Mouse (Mus musculus) embryo, embryonic 9.5 days (tissue): ENCODE data around the gene Eps8l3.
A peak's percentile ranks its signal among the peaks of the same experiment; 100 is the strongest.

ENCODE experiments used
- DNase-seq: peaks from one replicate; pipeline ENCODE4 v3.0.0-alpha.2; 2017; ENCODE audit errors: extremely low spot score

The Eps8l3 gene

DNA sequence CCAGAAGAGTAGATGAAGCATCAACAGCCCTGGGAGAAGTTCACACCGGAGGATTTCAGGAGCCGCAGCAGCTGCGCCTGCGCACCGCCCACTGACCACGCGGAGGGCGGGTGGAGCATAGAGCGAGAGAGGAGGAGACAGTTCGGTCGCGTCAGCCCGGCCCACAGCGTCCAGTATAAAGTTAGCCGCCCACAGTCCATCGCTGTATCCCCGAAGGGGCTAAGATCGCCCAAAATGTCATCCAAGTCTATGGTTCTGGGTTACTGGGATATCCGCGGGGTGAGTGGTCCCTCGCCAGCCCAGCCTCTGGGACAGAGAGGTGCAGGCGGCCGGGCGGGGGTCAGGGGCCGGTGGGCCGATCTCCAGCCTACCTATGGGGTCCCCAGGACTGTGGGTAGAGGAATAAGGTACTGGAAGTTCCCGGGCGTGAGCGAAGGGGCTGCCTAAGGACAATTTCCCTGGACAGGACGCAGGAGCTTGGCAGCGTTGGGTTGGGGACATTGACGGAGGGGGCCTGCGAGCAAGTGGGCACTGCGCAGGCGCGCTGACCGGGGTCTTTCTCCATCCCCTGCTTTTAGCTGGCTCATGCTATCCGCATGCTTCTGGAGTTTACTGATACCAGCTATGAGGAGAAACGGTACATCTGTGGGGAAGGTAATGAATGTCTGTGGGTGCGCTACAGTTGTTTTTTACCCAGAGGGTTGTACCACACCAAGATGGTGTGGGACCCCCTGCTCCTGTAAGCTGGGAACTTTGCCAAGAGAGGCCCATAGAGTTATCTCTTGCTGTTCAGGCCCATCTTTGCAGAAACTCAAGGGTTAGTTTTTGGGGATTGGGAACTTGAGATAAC is 18.9 kb downstream of the Eps8l3 start, which contains the start of gene Gstm5:
Gstm5 (plus strand) TSS at position 102 of the 850 bp plus-strand sequence.
- peak; percentile 86 for DNase-seq

DNA sequence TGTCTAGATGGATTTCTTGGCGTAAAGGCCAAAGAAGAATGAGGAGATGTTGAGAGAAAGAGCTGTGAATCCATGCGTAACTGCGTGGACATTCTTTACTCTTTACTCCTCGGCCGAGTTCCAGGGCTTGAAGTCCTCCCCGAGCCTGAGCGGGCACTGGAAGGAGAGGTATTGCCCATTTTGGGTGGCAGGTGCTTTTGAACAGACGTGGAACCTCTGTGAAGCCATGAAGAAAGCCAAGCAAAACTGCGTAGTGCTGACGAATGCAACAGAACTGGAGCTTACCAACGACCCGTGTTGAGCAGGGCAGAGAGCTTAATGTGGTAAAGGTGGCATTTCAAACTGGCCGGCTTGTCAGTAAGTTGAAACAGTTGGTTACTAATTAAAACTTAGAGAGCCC is 21.7 kb downstream of the Eps8l3 start:
- no peak for DNase-seq

DNA sequence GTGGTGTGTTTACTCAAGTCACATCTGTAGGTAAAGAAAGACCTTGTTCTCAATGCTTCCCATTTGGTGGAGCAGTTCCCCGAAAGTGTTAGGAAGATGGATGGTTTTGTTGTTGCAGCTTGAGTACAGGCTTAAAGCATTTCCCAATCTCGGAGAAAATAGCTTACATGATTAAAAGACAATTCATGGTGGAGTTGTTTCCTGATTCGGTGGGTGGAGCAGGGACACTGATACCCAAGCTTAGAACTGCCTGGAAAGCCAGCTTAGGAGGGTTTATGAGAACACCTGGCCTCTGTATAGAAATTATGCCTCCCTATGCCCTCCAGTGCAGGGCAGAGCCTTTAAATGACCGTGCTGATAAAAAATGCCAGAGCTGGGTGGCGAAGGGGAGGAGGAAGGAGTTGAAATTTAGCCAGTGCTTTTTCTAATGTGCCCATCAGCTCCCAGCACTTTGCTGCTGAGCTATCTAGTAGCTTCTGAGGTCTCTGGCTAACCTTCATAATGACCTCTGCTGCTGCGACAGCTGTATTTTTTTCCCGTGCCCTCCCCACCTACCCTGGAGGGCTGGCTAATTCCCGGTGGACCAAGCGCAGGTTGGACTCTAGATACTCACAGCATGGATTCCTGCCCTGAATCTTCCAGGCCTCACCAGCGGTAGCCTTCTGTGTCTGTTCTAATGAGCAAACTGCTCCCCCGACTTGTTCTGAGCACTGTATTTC is 24.1 kb downstream of the Eps8l3 start:
- no peak for DNase-seq

DNA sequence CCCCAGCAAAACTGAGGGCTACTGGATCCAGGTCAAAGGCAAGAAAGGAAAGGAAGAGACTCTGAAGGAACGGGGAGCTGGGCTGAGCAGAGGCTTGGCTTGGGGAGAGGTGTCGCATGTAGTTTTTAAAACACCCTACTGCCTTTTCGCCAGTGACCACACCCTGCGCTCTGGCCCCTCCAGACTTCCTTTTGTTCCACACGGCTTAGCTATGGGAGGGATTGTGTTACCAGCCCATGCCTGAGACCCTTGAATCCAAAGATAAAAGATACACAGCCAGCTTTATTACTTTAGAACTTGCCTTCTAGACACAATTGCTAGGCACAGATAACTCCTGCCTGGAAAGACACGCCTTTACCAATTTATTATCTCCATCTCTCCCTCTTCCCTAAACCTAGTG is 28.9 kb downstream of the Eps8l3 start:
- no peak for DNase-seq

DNA sequence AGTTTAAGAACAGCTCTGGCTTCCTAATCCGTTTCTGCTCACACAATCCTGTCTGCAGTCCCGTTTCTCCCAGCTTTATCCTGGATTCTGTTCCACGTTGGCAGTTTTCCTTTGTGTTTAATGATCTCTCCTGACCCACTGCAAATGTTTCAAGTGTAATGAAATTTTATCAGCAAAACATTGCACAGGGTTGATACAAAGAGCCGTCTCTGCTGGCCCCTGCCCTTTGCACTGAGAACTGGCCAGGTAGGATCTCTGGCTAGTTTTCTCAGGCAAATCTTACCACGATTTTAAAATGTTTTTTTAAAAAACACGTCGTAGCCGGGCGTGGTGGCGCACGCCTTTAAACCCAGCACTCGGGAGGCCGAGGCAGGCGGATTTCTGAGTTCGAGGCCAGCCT is 39.6 kb downstream of the Eps8l3 start:
- DNase-seq: no peak

DNA sequence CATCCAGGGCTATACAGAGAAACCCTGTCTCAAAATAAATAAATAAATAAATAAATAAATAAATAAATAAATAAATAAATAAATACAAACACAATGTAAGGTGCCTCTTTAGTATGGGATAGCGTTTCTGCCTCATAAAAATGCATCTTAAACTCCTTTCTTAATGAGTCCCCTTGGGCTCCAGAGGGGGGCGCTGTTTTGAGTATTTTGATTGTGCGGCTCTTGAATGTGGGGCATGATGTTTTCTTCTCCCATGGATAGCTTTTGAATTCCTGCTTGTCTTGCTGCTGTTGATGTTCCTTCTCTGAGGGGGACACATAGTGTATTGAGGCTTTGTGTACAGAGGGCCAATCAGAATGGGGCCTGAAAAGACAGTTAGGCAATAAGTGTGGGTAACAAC is 40.1 kb downstream of the Eps8l3 start:
- no peak for DNase-seq

DNA sequence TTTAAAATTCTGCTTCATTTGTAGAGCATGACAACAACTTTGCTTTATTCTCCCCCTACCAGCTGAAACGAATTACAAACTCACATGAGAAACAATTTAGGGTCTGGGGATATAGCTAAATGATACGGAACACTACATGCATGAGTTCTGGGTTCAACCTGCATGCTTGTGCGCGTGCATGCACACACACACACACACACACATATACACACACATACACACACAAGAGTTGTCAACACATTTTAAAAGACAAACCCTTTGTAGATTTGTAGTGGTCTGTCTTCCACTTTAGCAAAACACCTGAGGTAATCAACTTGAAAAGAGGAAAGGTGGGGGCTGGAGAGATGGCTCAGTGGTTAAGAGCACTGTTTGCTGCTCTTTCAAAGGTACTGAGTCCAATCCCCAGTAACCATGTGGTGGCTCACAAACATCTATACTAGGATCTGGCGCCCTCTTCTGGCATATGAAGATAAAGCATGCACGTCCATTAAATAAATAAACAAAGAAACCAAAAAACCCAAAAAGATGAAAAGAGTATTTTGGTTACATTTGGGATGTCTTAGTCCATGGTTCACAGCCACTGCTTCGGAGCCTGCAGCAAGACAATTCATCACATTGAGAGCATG is 40.9 kb downstream of the Eps8l3 start:
- DNase-seq: peak; percentile 66

DNA sequence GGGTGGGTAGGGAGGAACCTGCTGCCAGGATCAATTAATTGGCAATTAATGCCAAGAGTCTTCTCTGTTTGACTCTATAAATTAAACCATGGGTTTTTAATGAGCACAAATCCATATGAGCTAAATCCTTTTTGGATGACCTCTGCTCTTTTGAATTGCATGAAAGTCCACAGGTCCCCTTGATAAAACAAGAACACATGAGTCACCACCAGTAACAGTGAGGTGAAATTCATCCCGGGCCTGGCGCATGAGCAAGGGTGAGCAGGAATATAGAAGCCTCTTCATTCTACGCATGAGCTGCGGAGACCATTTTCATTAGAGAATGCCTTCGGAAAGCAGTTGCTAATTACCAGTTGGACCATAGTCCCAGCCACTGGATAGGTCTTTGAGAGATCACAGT is 43.3 kb downstream of the Eps8l3 start:
- DNase-seq: no peak

DNA sequence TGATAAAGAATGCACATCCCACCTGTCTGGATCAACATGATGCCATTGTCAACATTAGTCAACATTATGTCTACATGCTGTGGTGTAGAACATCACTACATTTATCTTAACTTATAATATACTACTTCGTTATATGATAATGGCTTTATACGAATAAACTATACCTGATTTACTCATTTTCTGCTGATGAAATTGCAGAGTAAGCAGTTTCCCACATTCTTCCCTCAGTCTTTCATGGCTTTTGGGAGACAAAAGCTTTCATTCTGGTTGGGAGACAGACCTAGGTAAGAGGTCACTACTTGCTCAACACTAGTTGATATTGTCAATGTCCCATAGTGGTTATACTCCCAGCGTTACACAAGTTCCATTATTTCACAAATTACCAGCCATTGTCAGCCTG is 48.3 kb downstream of the Eps8l3 start:
- DNase-seq: no peak

DNA sequence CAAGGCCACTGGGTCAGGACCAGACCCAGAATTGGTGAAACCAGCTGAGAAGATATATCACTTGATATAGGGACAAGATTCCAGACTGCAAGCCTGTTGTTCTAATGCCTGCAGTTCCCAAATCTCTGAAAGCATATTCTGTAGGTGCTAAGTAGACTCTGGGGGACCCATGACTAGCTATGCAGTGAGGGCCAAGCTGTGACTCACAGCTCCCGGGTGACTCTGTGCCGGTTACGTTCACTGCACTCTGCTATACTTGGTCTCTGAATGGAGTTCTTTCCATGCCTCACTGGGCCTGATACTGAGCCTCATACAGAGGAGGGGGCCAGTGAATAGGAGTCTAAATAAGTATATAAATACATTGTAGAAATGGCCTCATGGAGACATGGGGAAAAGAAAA is 50.8 kb downstream of the Eps8l3 start:
- no peak for DNase-seq

DNA sequence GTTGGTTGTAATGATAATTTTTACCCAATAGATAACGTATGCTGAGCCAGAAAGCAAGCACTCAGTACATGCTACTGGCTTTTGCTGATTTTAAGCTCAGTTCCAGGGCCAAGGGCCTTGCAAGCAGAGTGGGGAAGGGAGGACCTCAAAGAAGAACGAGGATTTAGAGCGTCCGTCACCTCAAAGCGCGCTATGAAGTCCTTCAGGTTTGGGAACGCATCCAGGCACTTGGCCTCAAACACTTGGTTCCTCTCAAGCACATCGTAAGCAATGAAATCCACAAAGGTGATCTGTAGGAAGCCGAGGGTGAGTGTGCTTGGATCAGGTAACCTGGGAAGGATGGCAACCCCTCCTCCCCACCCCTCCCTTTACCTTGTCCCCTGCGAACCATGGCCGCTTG is 51.7 kb downstream of the Eps8l3 start:
- no peak for DNase-seq

DNA sequence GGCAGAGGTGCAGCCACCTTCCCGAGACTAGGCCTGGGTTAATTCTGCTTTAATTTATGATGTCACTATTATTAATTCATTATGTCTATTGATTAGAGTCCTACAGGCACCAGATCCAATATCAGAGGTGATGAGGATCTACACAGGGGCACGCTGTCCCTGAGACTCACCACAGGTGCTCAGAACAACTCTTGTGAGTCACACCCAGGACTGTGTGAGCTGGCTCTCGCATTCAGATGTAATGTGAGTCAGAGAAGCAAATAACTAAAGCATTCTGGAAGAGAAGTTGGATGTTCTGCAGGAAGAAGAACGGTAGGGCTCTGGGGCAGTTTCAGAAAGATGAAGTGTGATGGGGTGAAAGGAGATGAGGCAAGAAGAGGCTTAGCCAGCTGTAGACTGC is 52.2 kb downstream of the Eps8l3 start:
- DNase-seq: no peak

DNA sequence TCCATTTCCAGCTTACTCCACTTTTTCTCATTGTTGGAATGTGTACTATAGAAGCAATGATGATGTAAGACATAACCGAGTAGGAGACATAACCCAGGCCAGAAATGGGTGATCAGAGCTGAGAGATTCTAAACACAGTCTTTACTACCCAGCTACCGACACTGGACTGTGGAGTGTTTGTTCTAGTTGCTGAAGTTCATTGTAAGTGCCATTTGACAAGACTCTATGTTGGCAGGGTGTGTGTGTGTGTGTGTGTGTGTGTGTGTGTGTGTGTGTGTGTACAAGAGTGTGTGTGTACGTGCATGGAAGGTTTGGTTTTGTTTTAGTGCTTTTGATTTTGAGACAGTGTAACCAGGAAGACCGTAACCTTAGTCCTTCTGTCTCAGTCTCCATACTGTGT is 52.7 kb downstream of the Eps8l3 start:
- no peak for DNase-seq

DNA sequence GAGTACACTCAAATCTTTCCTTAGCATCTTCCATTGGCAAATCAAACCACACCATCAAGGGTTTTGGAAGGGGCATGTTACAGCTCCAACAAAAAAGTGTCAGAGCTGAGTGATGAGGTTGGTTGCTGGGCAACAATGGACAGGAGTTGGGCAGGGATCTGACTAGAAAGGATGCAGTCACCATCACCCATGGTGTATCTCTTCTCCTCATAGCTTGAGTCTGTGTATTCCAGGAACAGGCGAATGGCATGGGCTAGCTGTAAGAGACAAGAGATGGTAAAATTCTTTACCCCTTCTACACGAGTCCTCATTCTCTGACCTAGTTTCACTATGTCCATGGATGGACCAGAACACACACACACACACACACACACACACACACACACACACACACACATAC is 54.1 kb downstream of the Eps8l3 start:
- no peak for DNase-seq

DNA sequence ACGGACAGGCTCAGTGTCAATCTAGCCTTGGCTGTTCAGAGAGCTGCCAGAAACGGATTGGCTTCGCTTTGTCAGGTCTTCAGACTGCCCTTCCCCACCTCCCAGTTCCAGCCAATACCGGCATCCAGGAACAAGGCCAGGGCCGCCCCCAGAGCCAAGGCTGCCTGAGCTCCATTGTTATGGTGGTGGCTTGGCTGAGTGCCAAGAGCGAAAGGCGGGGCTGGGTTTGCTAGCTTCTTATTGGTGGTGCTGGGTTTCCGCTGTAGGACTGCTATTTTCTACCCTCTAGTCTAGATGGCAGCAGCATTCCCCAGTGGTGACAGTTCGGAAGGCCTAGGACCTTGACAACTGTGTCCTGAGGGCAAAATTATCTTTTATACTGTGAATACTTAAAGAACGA is 54.6 kb downstream of the Eps8l3 start, which contains the start of gene Gstm7:
Gstm7 (minus strand) TSS at position 148 of the 400 bp plus-strand sequence.
- peak; percentile 90 for DNase-seq

DNA sequence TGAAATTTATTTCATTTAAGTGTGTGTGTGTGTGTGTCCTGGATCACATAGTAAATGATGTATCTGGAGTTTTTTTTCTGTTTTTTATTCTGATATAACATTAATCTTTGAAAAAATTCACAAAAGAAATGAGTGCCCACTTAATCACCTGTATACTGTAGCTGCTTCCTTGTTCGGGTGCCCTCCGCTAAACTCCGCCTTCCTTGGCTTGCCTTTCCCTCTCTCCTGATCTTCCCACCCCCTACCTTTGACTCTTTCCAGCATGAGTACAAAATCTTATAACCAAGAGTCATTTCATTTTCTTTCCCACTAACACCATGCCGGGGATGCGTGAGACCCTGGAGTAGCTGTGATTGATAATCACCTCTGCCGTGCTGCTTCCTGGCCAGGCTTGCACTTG is 55.1 kb downstream of the Eps8l3 start:
- no peak for DNase-seq

DNA sequence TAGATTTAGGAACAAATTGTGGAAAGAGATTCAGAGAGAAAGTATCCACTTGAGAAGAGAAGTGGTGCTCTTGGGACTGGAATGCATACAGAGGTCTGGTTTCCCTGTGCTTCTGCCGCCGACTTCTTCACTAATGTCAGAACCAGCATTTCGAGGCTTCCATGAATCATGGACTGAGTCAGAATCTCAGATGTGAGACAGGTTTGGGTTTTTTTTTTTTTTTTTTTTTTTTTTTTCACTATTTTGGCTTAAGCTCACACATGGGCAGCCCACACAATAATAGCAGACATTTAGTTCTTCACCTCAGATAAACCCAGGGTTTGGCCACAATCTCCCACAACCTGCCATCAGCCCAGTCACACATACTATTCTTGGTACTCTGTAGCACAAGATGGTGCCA is 58.2 kb downstream of the Eps8l3 start:
- no peak for DNase-seq

DNA sequence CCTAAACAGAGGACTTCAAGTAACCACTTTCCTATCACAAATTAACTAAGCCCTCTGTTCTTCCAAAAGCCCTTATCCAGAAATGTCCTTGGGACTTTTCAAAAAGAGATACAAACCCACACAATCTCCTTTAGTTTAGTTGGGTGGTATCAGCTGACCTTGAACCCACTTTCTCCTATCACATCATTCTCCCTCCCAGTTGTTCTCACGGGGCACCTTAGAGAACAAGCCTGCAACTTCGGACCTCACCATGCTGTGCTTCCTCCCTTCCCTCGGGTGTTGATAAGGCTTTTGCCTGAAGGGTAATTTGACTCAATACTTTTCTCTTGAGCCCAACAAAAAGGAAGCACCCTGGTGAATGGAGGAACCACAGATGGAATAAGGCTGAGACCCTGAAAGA is 58.9 kb downstream of the Eps8l3 start:
- DNase-seq: no peak

DNA sequence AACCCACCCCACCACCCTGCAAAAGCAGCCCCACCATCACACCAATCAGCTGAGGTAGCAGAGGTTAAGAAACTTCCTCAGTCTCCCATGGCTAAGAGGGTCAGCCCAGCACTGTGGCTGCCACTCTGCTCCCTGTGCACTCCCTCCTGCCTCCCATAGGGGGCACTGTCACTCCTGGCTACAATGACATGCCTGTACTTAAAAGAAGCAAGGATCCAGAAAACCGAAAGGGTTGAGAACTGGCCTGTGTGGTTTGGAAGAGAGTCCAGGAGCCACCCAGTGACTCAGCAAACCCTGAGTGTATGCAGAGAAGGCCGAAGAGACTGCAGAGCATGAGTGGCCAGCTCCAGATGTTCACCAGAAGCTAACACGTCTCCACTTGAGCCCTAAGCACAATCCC is 62.4 kb downstream of the Eps8l3 start:
- DNase-seq: peak; percentile 46

DNA sequence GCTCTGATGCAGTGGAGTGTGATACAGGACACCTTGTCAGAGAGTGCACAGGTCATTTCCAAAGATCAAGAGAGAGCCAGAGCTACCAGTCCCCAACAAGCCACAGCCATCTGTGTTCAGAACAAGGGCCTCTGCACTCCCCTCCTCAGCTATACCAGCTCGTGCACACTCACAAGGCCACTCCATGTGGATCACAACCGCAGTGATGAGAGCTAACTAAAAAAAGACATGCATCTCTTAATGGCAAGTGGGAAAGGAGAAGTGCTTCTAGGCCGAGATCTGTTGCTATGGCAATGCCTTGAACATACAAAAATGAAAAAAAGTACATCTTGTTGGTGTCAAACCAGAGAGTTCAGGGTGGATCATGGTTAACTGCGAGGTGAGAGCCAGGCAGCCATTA is 62.8 kb downstream of the Eps8l3 start:
- no peak for DNase-seq

DNA sequence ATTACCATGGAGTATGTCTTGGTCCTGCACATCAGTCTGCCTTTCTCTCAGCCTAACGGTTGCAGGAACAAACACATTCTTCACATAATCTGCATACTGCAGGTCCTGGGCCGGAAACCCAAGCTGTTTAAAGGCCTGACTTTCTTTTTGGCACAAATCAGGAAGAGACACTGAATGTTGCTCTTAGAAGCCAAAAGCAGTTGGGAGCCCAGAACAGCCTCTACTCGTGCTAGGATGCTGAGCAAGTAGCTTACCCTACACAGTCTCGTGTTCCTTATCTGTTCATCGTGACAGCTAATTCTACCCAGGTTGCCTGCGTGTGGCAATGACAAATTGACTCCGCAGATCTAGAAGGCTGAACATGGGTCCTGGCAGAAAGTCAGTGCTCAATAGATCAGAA is 63.5 kb downstream of the Eps8l3 start:
- no peak for DNase-seq

DNA sequence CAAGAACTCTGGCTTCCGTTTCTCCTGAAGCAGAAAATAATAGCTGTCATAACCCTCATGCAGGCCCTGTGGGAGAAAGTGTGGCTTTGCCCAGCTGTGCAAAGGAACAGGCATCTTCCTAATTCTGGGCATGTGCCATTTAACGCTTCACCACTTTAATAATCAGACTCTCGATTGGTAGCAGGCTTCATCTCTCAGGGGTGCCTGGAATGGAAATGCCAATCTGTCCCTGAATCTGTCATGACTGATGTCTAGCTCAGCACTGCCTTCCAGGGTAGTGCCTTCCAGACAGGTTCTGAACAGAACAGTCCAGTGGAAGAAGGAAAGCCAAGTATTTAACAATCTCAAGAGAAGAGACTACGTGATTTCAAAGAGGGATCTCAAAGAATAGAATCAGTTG is 64.2 kb downstream of the Eps8l3 start:
- DNase-seq: no peak
